Mouse (Mus musculus): ENCODE measurements at regions not wholly inside any gene's neighbourhood (a gene's known extent, or its start where the extent isn't known, plus 50 kb on each side); places are given as distances from the start of the nearest gene placed in this dataset.

GRCm38 (mm10) chr11:31721908-31722307, 50.2 kb upstream of the Bod1 start:
- DNase-seq (ENCODE audit: low spot score), result no peak

GRCm38 (mm10) chr11:31724506-31724905, 52.8 kb upstream of the Bod1 start:
- no peak for DNase-seq (ENCODE audit: low spot score)

GRCm38 (mm10) chr11:31725936-31726647, 54.4 kb upstream of the Bod1 start:
- no peak for DNase-seq (ENCODE audit: low spot score)

- DNase-seq (ENCODE audit: low spot score), result no peak
Observed at GRCm38 (mm10) chr11:31727289-31727688, 55.6 kb upstream of the Bod1 start.

GRCm38 (mm10) chr11:31729728-31730127, 58.0 kb upstream of the Bod1 start:
- DNase-seq (ENCODE audit: low spot score), result no peak

- no peak for DNase-seq (ENCODE audit: low spot score)
Observed at GRCm38 (mm10) chr11:31730181-31730580, 58.5 kb upstream of the Bod1 start.

GRCm38 (mm10) chr11:31730680-31731079, 59.0 kb upstream of the Bod1 start:
- DNase-seq (ENCODE audit: low spot score), result no peak

GRCm38 (mm10) chr11:31731459-31731858, 59.8 kb upstream of the Bod1 start:
- no peak for DNase-seq (ENCODE audit: low spot score)

- DNase-seq (ENCODE audit: low spot score), result no peak
Observed at GRCm38 (mm10) chr11:31732342-31732741, 60.7 kb upstream of the Bod1 start.

- no peak for DNase-seq (ENCODE audit: low spot score)
Observed at GRCm38 (mm10) chr11:31732958-31733357, 61.3 kb upstream of the Bod1 start.

- DNase-seq (ENCODE audit: low spot score), result no peak
Observed at GRCm38 (mm10) chr11:31734091-31734490, 62.4 kb upstream of the Bod1 start.

- no peak for DNase-seq (ENCODE audit: low spot score)
Observed at GRCm38 (mm10) chr11:31735257-31735656, 63.6 kb upstream of the Bod1 start.

- DNase-seq (ENCODE audit: low spot score), result no peak
Observed at GRCm38 (mm10) chr11:31736086-31736485, 64.4 kb upstream of the Bod1 start.

GRCm38 (mm10) chr11:31736556-31737089, 64.9 kb upstream of the Bod1 start:
- DNase-seq (ENCODE audit: low spot score), result no peak

- no peak for DNase-seq (ENCODE audit: low spot score)
Observed at GRCm38 (mm10) chr11:31738148-31739021, 66.7 kb upstream of the Bod1 start.

- DNase-seq (ENCODE audit: low spot score), result no peak
Observed at GRCm38 (mm10) chr11:31740409-31740808, 68.7 kb upstream of the Bod1 start.

- no peak for DNase-seq (ENCODE audit: low spot score)
Observed at GRCm38 (mm10) chr11:31742160-31742559, 70.5 kb upstream of the Bod1 start.

- no peak for DNase-seq (ENCODE audit: low spot score)
Observed at GRCm38 (mm10) chr11:31744076-31744785, 72.5 kb upstream of the Bod1 start.

- no peak for DNase-seq (ENCODE audit: low spot score)
Observed at GRCm38 (mm10) chr11:31745028-31745865, 73.6 kb upstream of the Bod1 start.

- no peak for DNase-seq (ENCODE audit: low spot score)
Observed at GRCm38 (mm10) chr11:31745866-31746248, 74.2 kb upstream of the Bod1 start.

GRCm38 (mm10) chr11:31746488-31746887, 74.8 kb upstream of the Bod1 start:
- DNase-seq (ENCODE audit: low spot score), result no peak

- DNase-seq (ENCODE audit: low spot score), result no peak
Observed at GRCm38 (mm10) chr11:31746939-31747338, 75.3 kb upstream of the Bod1 start.
